Mouse (Mus musculus) hindlimb bud, embryonic 11.5 days (tissue): ENCODE data around the gene Junb.

ENCODE experiments used
- DNase-seq: peaks from one replicate; pipeline ENCODE4 v3.0.0-alpha.2; 2012; ENCODE audit warnings: low read depth, low spot score; ENCODE audit errors: extremely low spot score

Junb gene

GRCm38 (mm10) chr8:84978248-84978940 is at the start of gene Junb:
TSS of gene Junb (minus strand) at chr8:84978718.
- no peak for DNase-seq

- no peak for DNase-seq
Measured at GRCm38 (mm10) chr8:85027922-85028321, 49.4 kb upstream of the Junb start.

GRCm38 (mm10) chr8:85027516-85027855 is 49.0 kb upstream of the Junb start:
- no peak for DNase-seq

GRCm38 (mm10) chr8:85026670-85027515 is 48.4 kb upstream of the Junb start, which contains the start of gene Trir:
TSS of gene Trir (plus strand) at chr8:85026823.
- DNase-seq: peak; percentile 95

GRCm38 (mm10) chr8:85025098-85025932 is 46.8 kb upstream of the Junb start, which contains the start of gene Asna1:
TSS of gene Asna1 (minus strand) at chr8:85025281.
- DNase-seq: peak; percentile 98

GRCm38 (mm10) chr8:85023846-85024245 is 45.3 kb upstream of the Junb start:
- DNase-seq: no peak

GRCm38 (mm10) chr8:85021514-85022055 is 43.1 kb upstream of the Junb start:
- DNase-seq: no peak

GRCm38 (mm10) chr8:85017209-85017608 is 38.7 kb upstream of the Junb start:
- no peak for DNase-seq

GRCm38 (mm10) chr8:85016724-85017123 is 38.2 kb upstream of the Junb start:
- no peak for DNase-seq

GRCm38 (mm10) chr8:85014431-85014830 is 35.9 kb upstream of the Junb start, which contains the start of gene Best2:
TSS of gene Best2 (minus strand) at chr8:85014531.
- DNase-seq: no peak

- DNase-seq: no peak
Measured at GRCm38 (mm10) chr8:85013230-85013840, 34.8 kb upstream of the Junb start.

- DNase-seq: no peak
Measured at GRCm38 (mm10) chr8:85011242-85011641, 32.7 kb upstream of the Junb start.

- no peak for DNase-seq
Measured at GRCm38 (mm10) chr8:85007686-85008085, 29.2 kb upstream of the Junb start.

GRCm38 (mm10) chr8:84997649-84998295 is 19.3 kb upstream of the Junb start:
- DNase-seq: no peak

GRCm38 (mm10) chr8:84996978-84997377 is 18.5 kb upstream of the Junb start:
- DNase-seq: no peak

GRCm38 (mm10) chr8:84995680-84996079 is 17.2 kb upstream of the Junb start:
- no peak for DNase-seq

GRCm38 (mm10) chr8:84994375-84994774 is 15.9 kb upstream of the Junb start:
- DNase-seq: no peak

- no peak for DNase-seq
Measured at GRCm38 (mm10) chr8:84990836-84991235, 12.3 kb upstream of the Junb start.

- peak; percentile 99 for DNase-seq
Measured at GRCm38 (mm10) chr8:84990349-84990748, 11.8 kb upstream of the Junb start, which contains the start of gene Hook2. TSS of gene Hook2 (plus strand) at chr8:84990603.

GRCm38 (mm10) chr8:84989810-84990209 is 11.3 kb upstream of the Junb start:
- DNase-seq: no peak
